Mouse (Mus musculus): ENCODE measurements at regions not wholly inside any gene's neighbourhood (a gene's known extent, or its start where the extent isn't known, plus 50 kb on each side); places are given as distances from the start of the nearest gene placed in this dataset.

GRCm38 (mm10) chr8:26680891-26681381 lies 296.2 kb upstream of the Zfp703 start:
- TF ChIP-seq CTCF (IDR thresholded peaks at IDR 0.05; ENCODE audit: low read depth, low read length) = no peak
- TF ChIP-seq POLR2AphosphoS5 (IDR thresholded peaks at IDR 0.05; ENCODE audit: insufficient replicate concordance, low read depth, low read length) = no peak
- no peak for TF ChIP-seq TAL1 (conservative IDR thresholded peaks at IDR 0.05; ENCODE audit: low read depth, low read length)
- no peak for TF ChIP-seq GATA1 (IDR thresholded peaks at IDR 0.05; ENCODE audit: borderline replicate concordance, low read length)
- TF ChIP-seq GATA2 (IDR thresholded peaks at IDR 0.05; ENCODE audit: borderline replicate concordance, low read depth, low read length) = no peak
